Mouse (Mus musculus) left cerebral cortex, postnatal 25 days (tissue): Measurements from ENCODE around the gene Mtcp1. TPM values are rescaled to one million over a fixed set of nuclear protein-coding genes. Genes with fewer than 3 reads are reported as not detected.

Source experiments
- DNase-seq, 2 experiments: peaks; one replicate each; pipeline ENCODE4 v3.0.0; 2022; ENCODE audit warnings: low spot score in 2 of 2, mixed read lengths in 1 of 2
- intact Hi-C: fragments of 180-260 bp; cut with DNase I; formaldehyde crosslinking; loops from one replicate; pipeline ENCODE4 v1.15.1; 2025
- total RNA-seq, 2 experiments: library from RNA; stranded (reverse); gene quantifications; 2 replicates each; pipeline ENCODE4 v1.2.3; 2021

The Mtcp1 gene
- 1 to 10 TPM; 8.1 to 8.3 TPM for total RNA-seq

- intact Hi-C loops = loop anchor here (10.0 kb wide), 1 partner anchor 291 kb away; no protein-coding TSS in a partner anchor
These were observed at the start of gene Mtcp1, which contains the start of the genes Cmc4 and Brcc3 for GRCm38 (mm10) chrX:75415936-75416785. Gene Mtcp1, minus strand, starts transcription at chrX:75416588. Gene Cmc4, minus strand, starts transcription at chrX:75416584. Gene Brcc3, plus strand, starts transcription at chrX:75416628.

GRCm38 (mm10) chrX:75454597-75454996 is 38.2 kb upstream of the Mtcp1 start:
- intact Hi-C loops = no loop called here
- DNase-seq = no peak

More at GRCm38 (mm10) chrX:75415936-75416785, at the start of gene Mtcp1, which contains the start of the genes Cmc4 and Brcc3:
- DNase-seq = peak; percentile 84 to 91

- intact Hi-C loops = loop anchor here (10.0 kb wide), 1 partner anchor 285 kb away; no protein-coding TSS in a partner anchor
- no peak for DNase-seq
These were observed 6.7 kb downstream of the Mtcp1 start for GRCm38 (mm10) chrX:75409711-75410110.

GRCm38 (mm10) chrX:75403350-75403749 is 13.0 kb downstream of the Mtcp1 start:
- intact Hi-C loops = no loop called here
- no peak for DNase-seq

- intact Hi-C loops = no loop called here
- DNase-seq = no peak
These were observed 13.7 kb downstream of the Mtcp1 start for GRCm38 (mm10) chrX:75402668-75403067.

- intact Hi-C loops = no loop called here
- no peak for DNase-seq
These were observed 16.9 kb downstream of the Mtcp1 start for GRCm38 (mm10) chrX:75399471-75399870.

GRCm38 (mm10) chrX:75382195-75382771 is 34.1 kb downstream of the Mtcp1 start, which contains the start of the genes Fundc2 and F8:
Gene Fundc2, plus strand, starts transcription at chrX:75382399.
Gene F8, minus strand, starts transcription at chrX:75382615.
- DNase-seq = peak; percentile 24 to 74
- intact Hi-C loops = no loop called here

- intact Hi-C loops = no loop called here
These were observed 34.7 kb downstream of the Mtcp1 start for GRCm38 (mm10) chrX:75381699-75382098.

GRCm38 (mm10) chrX:75381176-75381575 is 35.2 kb downstream of the Mtcp1 start:
- intact Hi-C loops = no loop called here
- DNase-seq = no peak

More at GRCm38 (mm10) chrX:75381699-75382098, 34.7 kb downstream of the Mtcp1 start:
- no peak for DNase-seq

GRCm38 (mm10) chrX:75376815-75377214 is 39.6 kb downstream of the Mtcp1 start:
- intact Hi-C loops = no loop called here

GRCm38 (mm10) chrX:75372666-75373425 is 43.5 kb downstream of the Mtcp1 start:
- intact Hi-C loops = no loop called here
- no peak for DNase-seq

More at GRCm38 (mm10) chrX:75376815-75377214, 39.6 kb downstream of the Mtcp1 start:
- DNase-seq = no peak

- no peak for DNase-seq
- intact Hi-C loops = no loop called here
These were observed 46.2 kb downstream of the Mtcp1 start for GRCm38 (mm10) chrX:75370197-75370596.

Other genes with a start within 250 kb of the Mtcp1 start
- gene Fundc2, start 34.2 kb downstream of the Mtcp1 start, total RNA-seq = 10 to 100 TPM; 50.6 to 53.6 TPM
- gene F8, start 34.0 kb downstream of the Mtcp1 start, total RNA-seq = 1 to 10 TPM; 1.5 to 2.7 TPM
- 10 to 100 TPM; 12.4 to 15.6 TPM for gene Cmc4, start within 50 bp of the Mtcp1 start, total RNA-seq
- 10 to 100 TPM; 33.8 to 36.9 TPM for gene Brcc3, start within 50 bp of the Mtcp1 start, total RNA-seq
- 10 to 100 TPM; 67.6 to 68.4 TPM for gene Vbp1, start 97.7 kb upstream of the Mtcp1 start, total RNA-seq
- 10 to 100 TPM; 41.8 to 43.9 TPM for gene Rab39b, start 161.6 kb upstream of the Mtcp1 start, total RNA-seq